Mouse (Mus musculus) adrenal gland, adult 8-10 months (tissue): ENCODE results near the gene Gm4305. TPM values are rescaled to one million over a fixed set of nuclear protein-coding genes. Genes with fewer than 3 reads are reported as not detected.
"Not testable (repeated sequence)": the region's sequence is repeated elsewhere in the genome, so short reads cannot be mapped to it uniquely, and the experiment has no call there.

ENCODE experiments used
- DNase-seq: peaks from one replicate; pipeline ENCODE4 v3.0.0; 2022
- total RNA-seq, 4 experiments: library from RNA; stranded (reverse); gene quantifications; 2 replicates each; pipeline ENCODE4 v1.2.4; 2022

The Gm4305 gene
- not detected for total RNA-seq

GRCm38 (mm10) chr10:100350793-100351192 lies at the start of gene Gm4305:
Gm4305 (plus strand) TSS chr10:100351093.
- DNase-seq, result not testable (repeated sequence)

- DNase-seq, result not testable (repeated sequence)
Measured at GRCm38 (mm10) chr10:100335376-100335775, 15.5 kb upstream of the Gm4305 start, which contains the start of gene Gm4301. Gm4301 (plus strand) TSS chr10:100335676.

GRCm38 (mm10) chr10:100340536-100340935 lies 10.4 kb upstream of the Gm4305 start, which contains the start of gene Gm4302:
Gm4302 (plus strand) TSS chr10:100340836.
- not testable (repeated sequence) for DNase-seq

- not testable (repeated sequence) for DNase-seq
Measured at GRCm38 (mm10) chr10:100345672-100346071, 5.2 kb upstream of the Gm4305 start, which contains the start of gene Gm4303. Gm4303 (plus strand) TSS chr10:100345972.

- peak; percentile 0 for DNase-seq
Measured at GRCm38 (mm10) chr10:100356841-100357240, 5.9 kb downstream of the Gm4305 start.

- not testable (repeated sequence) for DNase-seq
Measured at GRCm38 (mm10) chr10:100361038-100361437, 10.1 kb downstream of the Gm4305 start, which contains the start of gene Gm4307. Gm4307 (plus strand) TSS chr10:100361338.

- DNase-seq, result not testable (repeated sequence)
Measured at GRCm38 (mm10) chr10:100382460-100382859, 31.6 kb downstream of the Gm4305 start, which contains the start of gene Gm4312. Gm4312 (minus strand) TSS chr10:100382560.

Other genes starting within 250 kb of the Gm4305 start
- gene Gm4301, start 15.4 kb upstream of the Gm4305 start, total RNA-seq, result not detected
- not detected for gene Gm4302, start 10.3 kb upstream of the Gm4305 start, total RNA-seq
- not detected for gene Gm4303, start 5.1 kb upstream of the Gm4305 start, total RNA-seq
- gene Gm4307, start 10.2 kb downstream of the Gm4305 start, total RNA-seq, result not detected
- gene Gm4312, start 31.5 kb downstream of the Gm4305 start, total RNA-seq, result not detected
- gene Tmtc3, start 136.3 kb downstream of the Gm4305 start, total RNA-seq, result 10 to 100 TPM; 20.3 to 22.8 (median 21.0) TPM
- 10 to 100 TPM in 2 of 4 experiments, 1 to 10 TPM in 2; 8.7 to 17.8 (median 11.3) TPM for gene Cep290, start 136.5 kb downstream of the Gm4305 start, total RNA-seq
- 10 to 100 TPM; 14.6 to 20.1 (median 15.4) TPM for gene 4930430F08Rik, start 239.3 kb downstream of the Gm4305 start, total RNA-seq
- not detected for gene 1700017N19Rik, start 239.4 kb downstream of the Gm4305 start, total RNA-seq